Mouse (Mus musculus) liver, adult 2 months (tissue): ENCODE measurements around the gene Sdr42e1.

ENCODE experiments used
- CTCF ChIP-seq: fragments of 200-500 bp; IDR thresholded peaks from 2 replicates; pipeline ENCODE4 v1.5.1; 2011; ENCODE audit warnings: low read depth, low read length, control low read depth
- POLR2A ChIP-seq: fragments of 200-500 bp; IDR thresholded peaks from 2 replicates; pipeline ENCODE4 v1.6.1; 2011; ENCODE audit warnings: low read length, control low read depth; ENCODE audit not compliant: insufficient read depth; ENCODE audit errors: extremely low read depth

DNA sequence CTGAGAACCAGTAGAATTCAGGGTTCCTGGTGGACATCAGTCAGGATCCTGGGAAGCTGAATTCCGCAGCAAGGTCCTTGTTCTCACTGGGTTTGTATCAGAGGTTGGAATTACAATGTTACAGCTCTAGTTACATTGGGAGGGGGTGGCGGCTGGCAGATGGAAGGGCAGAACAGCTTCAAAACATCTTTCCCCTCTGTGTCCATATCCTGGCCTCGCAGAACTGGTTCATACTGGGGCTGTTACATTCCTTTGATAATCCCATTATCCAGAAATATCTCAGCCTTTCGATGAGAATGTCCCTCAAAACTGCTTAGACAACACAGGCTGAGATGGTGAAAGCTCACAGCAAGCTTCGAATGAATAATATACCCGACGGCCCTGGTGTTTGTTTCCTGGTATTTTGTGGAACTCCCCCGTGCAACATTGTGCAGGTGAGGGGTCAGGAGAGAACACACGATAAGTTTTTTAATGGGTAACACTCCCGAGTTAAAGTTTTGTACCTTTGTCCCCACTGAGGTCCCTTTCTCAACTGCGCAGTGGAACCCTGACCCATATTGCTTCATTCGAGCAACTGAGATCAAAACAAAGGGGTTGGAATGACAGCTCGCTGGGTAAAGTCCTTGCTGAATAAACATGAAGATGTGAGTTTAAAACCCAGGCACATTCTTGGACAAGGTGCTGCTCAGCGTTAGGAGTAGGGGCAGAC is 44.8 kb upstream of the Sdr42e1 start:
- no peak for TF ChIP-seq CTCF
- 0 out of 2 replicates have a peak, but pooled peaks have one; percentile 16 for TF ChIP-seq POLR2A
